Mouse (Mus musculus): ENCODE measurements around the gene Scel. TPM values are rescaled to one million over a fixed set of nuclear protein-coding genes. Genes with fewer than 3 reads are reported as not detected.

Gene Scel
- polyA plus RNA-seq, 2 experiments: 5.6 to 14.3 TPM

DNA sequence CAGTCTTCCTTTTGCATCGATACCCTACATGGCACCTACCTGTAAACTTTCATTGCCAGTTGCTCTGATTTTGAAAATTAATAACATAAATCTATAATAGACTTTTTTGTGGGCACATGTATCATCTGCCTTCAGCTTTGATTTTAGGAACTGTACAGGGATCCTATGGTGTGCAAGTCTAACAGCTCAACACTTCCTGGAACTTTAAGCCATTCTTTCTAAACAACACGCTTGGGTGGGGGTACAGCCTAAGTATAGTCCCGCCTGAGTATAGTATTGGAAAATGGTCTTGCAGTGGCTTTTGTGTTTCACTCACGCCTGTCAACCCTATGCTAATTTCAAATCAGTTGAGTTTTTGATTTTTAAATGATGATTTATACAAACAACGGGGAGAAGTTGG is 139.4 kb downstream of the Scel start:
- no peaks in the 10 kb centered on the region for H3K9me3 ChIP-seq (ENCODE audit: control insufficient read depth, low read length)
- 90% methylated on average over 5 of the region's 5 CpGs for WGBS
- no peak for DNase-seq (ENCODE audit: low spot score)
- ATAC-seq (ENCODE audit: low FRiP score, low read depth): no peak
- H3K27ac ChIP-seq (replicated peaks; ENCODE audit: low read depth, low read length): no peak overlapping the region
- H3K4me3 ChIP-seq (replicated peaks; ENCODE audit: low read length): no peak overlapping the region
- no peak for TF ChIP-seq POLR2A (IDR thresholded peaks at IDR 0.05; ENCODE audit: borderline replicate concordance, extremely low read depth, insufficient read depth, insufficient read length)
- H3K36me3 ChIP-seq (ENCODE audit: control insufficient read depth, insufficient read depth, low read length): no peaks in the 10 kb centered on the region
- H3K9ac ChIP-seq (ENCODE audit: low read depth, low read length, severe bottlenecking): no peak overlapping the region
- H3K27me3 ChIP-seq (ENCODE audit: control insufficient read depth, insufficient read depth, low read length): peaks cover 10% of the 10 kb centered on the region; the same call in 1 of the 2 replicates
- no peak overlapping the region for H3K4me2 ChIP-seq (replicated peaks; ENCODE audit: low read depth, low read length, severe bottlenecking)
- peaks cover 3% of the 10 kb centered on the region; the same call in 1 of the 2 replicates for H3K4me1 ChIP-seq (ENCODE audit: control insufficient read depth, insufficient read depth, low read length)

- H3K4me3 ChIP-seq (replicated peaks; ENCODE audit: low read length): no peak overlapping the region
- ATAC-seq (ENCODE audit: low FRiP score, low read depth): no peak
- H3K4me2 ChIP-seq (replicated peaks; ENCODE audit: low read depth, low read length, severe bottlenecking): 0 out of 2 replicates have a peak overlapping the region, but pooled peaks have one; percentile 7
Measured at GRCm38 (mm10) chr14:103653800-103654199, 140.7 kb downstream of the Scel start.

GRCm38 (mm10) chr14:103655448-103655847 is 142.3 kb downstream of the Scel start:
- WGBS: 76% methylated on average over 5 of the region's 5 CpGs
- no peak overlapping the region for H3K4me2 ChIP-seq (replicated peaks; ENCODE audit: low read depth, low read length, severe bottlenecking)
- no peak overlapping the region for H3K9ac ChIP-seq (ENCODE audit: low read depth, low read length, severe bottlenecking)
- H3K27ac ChIP-seq (replicated peaks; ENCODE audit: low read depth, low read length): no peak overlapping the region
- H3K9me3 ChIP-seq (ENCODE audit: control insufficient read depth, low read length): no peaks in the 10 kb centered on the region
- H3K4me3 ChIP-seq (replicated peaks; ENCODE audit: low read length): no peak overlapping the region
- no peaks in the 10 kb centered on the region for H3K36me3 ChIP-seq (ENCODE audit: control insufficient read depth, insufficient read depth, low read length)
- no peak for DNase-seq (ENCODE audit: low spot score)
- H3K27me3 ChIP-seq (ENCODE audit: control insufficient read depth, insufficient read depth, low read length): peaks cover 10% of the 10 kb centered on the region; the same call in 1 of the 2 replicates
- TF ChIP-seq POLR2A (IDR thresholded peaks at IDR 0.05; ENCODE audit: borderline replicate concordance, extremely low read depth, insufficient read depth, insufficient read length): no peak
- H3K4me1 ChIP-seq (ENCODE audit: control insufficient read depth, insufficient read depth, low read length): peaks cover 3% of the 10 kb centered on the region; the same call in 1 of the 2 replicates
- no peak for ATAC-seq (ENCODE audit: low FRiP score, low read depth)

More at GRCm38 (mm10) chr14:103653800-103654199, 140.7 kb downstream of the Scel start:
- no peaks in the 10 kb centered on the region for H3K36me3 ChIP-seq (ENCODE audit: control insufficient read depth, insufficient read depth, low read length)
- TF ChIP-seq POLR2A (IDR thresholded peaks at IDR 0.05; ENCODE audit: borderline replicate concordance, extremely low read depth, insufficient read depth, insufficient read length): no peak
- H3K9me3 ChIP-seq (ENCODE audit: control insufficient read depth, low read length): no peaks in the 10 kb centered on the region
- no peak overlapping the region for H3K9ac ChIP-seq (ENCODE audit: low read depth, low read length, severe bottlenecking)
- 51% methylated on average over 5 of the region's 5 CpGs for WGBS
- H3K4me1 ChIP-seq (ENCODE audit: control insufficient read depth, insufficient read depth, low read length): peaks cover 3% of the 10 kb centered on the region; the same call in 1 of the 2 replicates
- peaks cover 10% of the 10 kb centered on the region; the same call in 1 of the 2 replicates for H3K27me3 ChIP-seq (ENCODE audit: control insufficient read depth, insufficient read depth, low read length)
- H3K27ac ChIP-seq (replicated peaks; ENCODE audit: low read depth, low read length): no peak overlapping the region
- no peak for DNase-seq (ENCODE audit: low spot score)

GRCm38 (mm10) chr14:103657876-103658275 is 144.7 kb downstream of the Scel start:
- Histone ChIP-seq H3K9me3 (ENCODE audit: control insufficient read depth, low read length) (no peaks in the 10 kb centered on the region), H3K27me3 (ENCODE audit: control insufficient read depth, insufficient read depth, low read length) (no peaks in the 10 kb centered on the region), H3K4me3 (replicated peaks; ENCODE audit: low read length) (no peak overlapping the region), H3K36me3 (ENCODE audit: control insufficient read depth, insufficient read depth, low read length) (no peaks in the 10 kb centered on the region), H3K9ac (ENCODE audit: low read depth, low read length, severe bottlenecking) (no peak overlapping the region), H3K4me2 (replicated peaks; ENCODE audit: low read depth, low read length, severe bottlenecking) (no peak overlapping the region), H3K4me1 (ENCODE audit: control insufficient read depth, insufficient read depth, low read length) (no peaks in the 10 kb centered on the region), H3K27ac (replicated peaks; ENCODE audit: low read depth, low read length) (no peak overlapping the region)
- 64% methylated on average over 4 of the region's 4 CpGs for WGBS
- no peak for DNase-seq (ENCODE audit: low spot score)
- no peak for TF ChIP-seq POLR2A (IDR thresholded peaks at IDR 0.05; ENCODE audit: borderline replicate concordance, extremely low read depth, insufficient read depth, insufficient read length)
- ATAC-seq (ENCODE audit: low FRiP score, low read depth): no peak

Small RNAs within 50 kb of the gene (microRNA-seq; reads per million reads assigned to microRNA genes)
- gene Gm22877: not detected

Other genes with a start within 250 kb of the Scel start
- gene Mycbp2, start 166.5 kb upstream of the Scel start, polyA plus RNA-seq (2012; rRNA removed): 39.6 and 43.1 TPM in 2 replicates
- gene Mycbp2, start 166.5 kb upstream of the Scel start, polyA plus RNA-seq (2014; fragmentation: Nextera tagmentation; extraction: Ambion mirVana): 33.3 and 35.1 TPM in 2 replicates
- 4.4 and 4.6 TPM in 2 replicates for gene Slain1, start 136.9 kb downstream of the Scel start, polyA plus RNA-seq (2012; rRNA removed)
- gene Slain1, start 136.9 kb downstream of the Scel start, polyA plus RNA-seq (2014; fragmentation: Nextera tagmentation; extraction: Ambion mirVana): 1.8 and 2.0 TPM in 2 replicates